Mouse (Mus musculus): Measurements from ENCODE around the gene Maml2. TPM values are rescaled to one million over a fixed set of nuclear protein-coding genes. Genes with fewer than 3 reads are reported as not detected.
"Not testable (repeated sequence)": the region's sequence is repeated elsewhere in the genome, so short reads cannot be mapped to it uniquely, and the experiment has no call there.

Gene Maml2
- total RNA-seq, 2 experiments from 2014 or later = 0.46 to 2.9 TPM

- ATAC-seq (replicated peaks; ENCODE audit: poor library complexity) = no peak
Observed at GRCm38 (mm10) chr9:13701773-13702172, 404.0 kb downstream of the Maml2 start.

GRCm38 (mm10) chr9:13703100-13703499 lies 405.3 kb downstream of the Maml2 start:
- ATAC-seq (replicated peaks; ENCODE audit: poor library complexity) = no peak

- ATAC-seq (replicated peaks; ENCODE audit: poor library complexity) = no peak
Observed at GRCm38 (mm10) chr9:13704917-13705316, 407.2 kb downstream of the Maml2 start.

GRCm38 (mm10) chr9:13707066-13707555 lies 409.4 kb downstream of the Maml2 start:
- ATAC-seq (replicated peaks; ENCODE audit: poor library complexity) = no peak

- no peak for ATAC-seq (replicated peaks; ENCODE audit: poor library complexity)
Observed at GRCm38 (mm10) chr9:13709436-13709835, 411.7 kb downstream of the Maml2 start.

- ATAC-seq (replicated peaks; ENCODE audit: poor library complexity) = not testable (repeated sequence)
Observed at GRCm38 (mm10) chr9:13715891-13716290, 418.1 kb downstream of the Maml2 start.

- peak; percentile 100 for ATAC-seq (replicated peaks; ENCODE audit: poor library complexity)
Observed at GRCm38 (mm10) chr9:13716316-13717099, 418.8 kb downstream of the Maml2 start.

GRCm38 (mm10) chr9:13748404-13748797 lies 450.6 kb downstream of the Maml2 start, which contains the start of gene Mtmr2:
TSS of gene Mtmr2 (plus strand) at chr9:13748410.
- peak; percentile 20; the same call in 1 of the 2 replicates for ATAC-seq (replicated peaks; ENCODE audit: poor library complexity)

GRCm38 (mm10) chr9:13748798-13749674 lies 451.3 kb downstream of the Maml2 start:
- ATAC-seq (replicated peaks; ENCODE audit: poor library complexity) = peak; percentile 94

- ATAC-seq (replicated peaks; ENCODE audit: poor library complexity) = peak; percentile 23
Observed at GRCm38 (mm10) chr9:13749675-13749998, 451.9 kb downstream of the Maml2 start.

- no peak for ATAC-seq (replicated peaks; ENCODE audit: poor library complexity)
Observed at GRCm38 (mm10) chr9:13752543-13752942, 454.8 kb downstream of the Maml2 start.

Other genes with a start within 250 kb of the Maml2 start
- gene Jrkl, start 52.1 kb upstream of the Maml2 start, total RNA-seq (2015) = 5.5 and 6.4 TPM in 2 replicates
- gene Jrkl, start 52.1 kb upstream of the Maml2 start, total RNA-seq (2017) = 7.5 and 9.4 TPM in 2 replicates
- gene Ccdc82, start 51.0 kb upstream of the Maml2 start, total RNA-seq (2015) = 26.0 and 34.7 TPM in 2 replicates
- 31.0 and 42.6 TPM in 2 replicates for gene Ccdc82, start 51.0 kb upstream of the Maml2 start, total RNA-seq (2017)
- not detected in 2 replicates for gene Gm17571, start 148.8 kb downstream of the Maml2 start, total RNA-seq (2015)
- gene Gm17571, start 148.8 kb downstream of the Maml2 start, total RNA-seq (2017) = not detected in 2 replicates